Mouse (Mus musculus) c-Kit-negative CD71-positive TER-119-positive erythroid progenitor cells, embryonic 14.5 days (primary cell): ENCODE results near the gene Gm6657.

ENCODE experiments used
- DNase-seq: peaks from one replicate; pipeline ENCODE4 v3.0.0-alpha.2; 2013; ENCODE audit warnings: low read depth, low spot score

The Gm6657 gene

DNA sequence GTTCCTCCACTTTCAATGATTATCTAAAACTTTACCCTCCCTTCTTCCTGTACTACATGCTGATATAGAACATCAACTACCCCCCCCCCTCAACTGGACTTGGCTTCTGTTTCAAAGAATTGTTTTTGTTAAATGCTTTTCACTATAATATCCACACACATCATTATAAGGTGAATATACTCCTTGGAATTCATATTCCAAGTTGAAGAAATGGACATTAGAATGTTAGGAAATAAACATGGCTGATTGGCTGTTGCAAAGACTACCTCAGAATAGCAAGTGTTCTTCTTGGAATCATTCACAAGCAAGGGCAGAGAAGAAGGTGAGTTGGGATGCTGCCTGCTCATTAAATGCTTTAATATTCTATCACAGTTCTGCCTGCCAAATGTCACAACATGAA, at the start of gene Gm6657:
TSS of gene Gm6657 (plus strand) at position 301 of the 400 bp plus-strand sequence.
- no peak for DNase-seq

DNA sequence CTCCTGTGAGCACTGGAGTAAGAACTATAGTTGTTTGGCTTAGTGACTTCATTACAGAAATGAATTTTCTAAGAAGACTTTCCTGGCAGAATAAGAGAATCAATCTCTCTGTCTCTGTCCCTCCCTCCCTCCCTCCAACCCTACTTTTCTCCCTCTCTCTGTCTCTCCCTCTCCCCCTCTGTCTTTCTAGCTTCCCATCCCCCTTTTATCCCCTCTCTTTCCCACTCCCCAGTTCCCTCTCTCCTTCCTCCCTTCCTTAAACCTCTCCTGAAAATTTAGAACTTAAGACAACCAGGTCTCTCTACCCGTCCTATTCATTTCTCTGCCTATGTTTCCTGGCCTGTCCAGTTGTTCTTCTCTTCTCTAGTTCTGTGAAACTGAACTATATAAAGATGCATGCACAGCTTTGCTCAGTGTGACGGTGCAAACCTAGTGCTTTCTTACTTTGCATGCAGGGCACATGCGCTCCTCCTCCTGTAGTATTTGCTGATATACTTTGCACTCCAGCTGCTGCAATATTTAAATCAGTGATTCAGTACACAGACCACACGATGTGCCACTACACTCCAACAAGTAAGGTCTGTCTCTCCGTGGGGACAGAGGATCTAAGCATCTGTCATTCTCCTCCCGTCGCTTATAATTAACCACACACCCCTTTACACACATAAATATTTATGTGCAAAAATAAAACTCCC, 40.6 kb upstream of the Gm6657 start:
- DNase-seq: no peak

- no peak for DNase-seq
Measured at GRCm38 (mm10) chr12:78170178-78170577, 23.9 kb upstream of the Gm6657 start.

DNA sequence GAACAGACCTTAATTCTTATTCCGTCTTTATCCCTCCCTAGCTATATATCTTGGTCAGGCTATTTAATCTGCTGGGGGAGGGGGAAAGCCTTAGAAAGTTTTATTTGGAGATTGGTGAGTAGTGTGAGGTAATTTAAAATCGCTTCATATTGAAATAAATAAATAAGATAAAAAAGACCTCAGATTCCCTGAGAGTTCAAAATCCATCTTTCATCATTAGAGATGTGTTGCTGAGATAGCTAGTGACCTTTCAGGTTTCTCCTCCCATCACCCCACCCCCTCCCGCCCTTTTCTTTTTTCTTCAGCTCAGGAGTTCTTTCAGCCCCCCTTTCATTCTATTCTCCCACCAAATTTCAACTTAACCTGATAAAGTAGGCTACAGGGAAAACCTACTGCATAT, 20.1 kb upstream of the Gm6657 start:
- no peak for DNase-seq

DNA sequence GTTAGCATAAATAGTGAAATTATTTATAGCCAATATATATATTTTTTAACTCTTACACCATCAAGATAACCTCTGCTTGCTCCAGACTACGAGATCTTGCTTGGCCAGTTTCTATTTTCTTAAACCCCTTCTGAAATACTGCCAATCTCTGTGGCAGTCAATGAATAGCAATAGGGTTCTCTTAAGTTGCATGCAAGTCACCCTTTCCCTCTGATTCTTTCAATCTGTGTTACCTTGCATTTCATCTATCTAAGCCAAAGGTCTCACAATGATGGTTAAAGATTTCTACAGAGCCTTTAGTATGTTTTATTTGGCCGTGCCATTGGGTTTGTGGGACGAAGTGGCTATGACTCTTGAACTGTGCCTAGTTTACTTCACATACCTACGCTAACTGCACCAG, 19.4 kb upstream of the Gm6657 start:
- no peak for DNase-seq

- DNase-seq: no peak
Measured at GRCm38 (mm10) chr12:78181452-78181851, 12.6 kb upstream of the Gm6657 start.

- no peak for DNase-seq
Measured at GRCm38 (mm10) chr12:78195368-78195767, 1.3 kb downstream of the Gm6657 start.

- DNase-seq: no peak
Measured at GRCm38 (mm10) chr12:78203646-78204045, 9.6 kb downstream of the Gm6657 start.

DNA sequence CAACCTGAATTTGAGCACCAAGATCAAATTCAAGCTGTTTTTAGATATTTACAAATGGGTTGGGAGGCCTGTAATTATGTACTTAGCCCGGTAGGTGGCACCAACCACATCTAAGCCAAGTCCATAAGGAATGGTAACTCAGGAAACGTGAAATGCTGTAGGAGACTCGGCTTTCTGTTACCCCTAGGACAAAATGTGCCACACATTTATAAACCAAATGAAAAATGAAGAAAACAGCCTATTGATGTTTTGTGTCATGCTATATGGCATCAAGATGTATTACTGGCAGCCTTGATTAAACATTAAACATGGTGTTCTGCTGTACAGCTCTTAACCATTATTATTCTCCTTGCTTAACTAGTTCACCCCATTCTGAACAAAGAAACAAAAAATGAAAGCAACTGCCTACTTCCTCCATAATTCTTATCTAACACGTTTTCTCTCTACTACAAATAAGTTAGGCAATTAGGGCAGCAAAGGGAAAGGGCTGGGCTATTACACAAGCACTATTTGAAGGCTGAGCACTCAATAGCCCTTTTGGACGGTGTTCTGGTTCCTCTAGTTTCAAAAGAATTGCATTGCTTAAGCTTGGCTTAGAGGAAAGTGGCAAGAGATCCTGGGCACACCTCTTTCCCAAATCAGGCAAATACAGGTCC, 12.0 kb downstream of the Gm6657 start:
- DNase-seq: peak; percentile 32

- DNase-seq: no peak
Measured at GRCm38 (mm10) chr12:78206571-78206960, 12.5 kb downstream of the Gm6657 start.

DNA sequence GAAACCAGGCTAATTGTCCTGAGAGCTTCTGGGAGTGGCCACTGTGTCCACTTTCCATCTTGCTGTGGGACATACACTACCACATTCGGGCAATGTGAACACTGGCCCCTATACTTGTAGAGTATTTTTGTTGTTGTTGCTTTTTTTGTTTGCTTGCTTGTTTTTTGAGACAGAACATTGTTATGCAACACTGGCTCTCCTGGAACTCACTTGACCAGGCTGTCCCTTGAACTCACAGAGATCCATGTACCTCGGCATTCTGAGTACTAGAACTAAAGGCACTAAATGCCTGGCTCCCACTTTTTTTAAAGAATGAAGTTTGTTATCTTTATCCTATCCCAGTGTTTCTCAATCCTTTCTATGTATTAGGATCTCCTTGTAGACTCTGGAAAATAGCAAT, 15.8 kb downstream of the Gm6657 start:
- no peak for DNase-seq

- DNase-seq: no peak
Measured at GRCm38 (mm10) chr12:78215490-78215889, 21.4 kb downstream of the Gm6657 start.

- DNase-seq: no peak
Measured at GRCm38 (mm10) chr12:78219191-78219825, 25.3 kb downstream of the Gm6657 start.

GRCm38 (mm10) chr12:78225707-78226518, 31.9 kb downstream of the Gm6657 start, which contains the start of gene Gphn:
TSS of gene Gphn (plus strand) at chr12:78226379.
- peak; percentile 56 for DNase-seq

GRCm38 (mm10) chr12:78226519-78226875, 32.5 kb downstream of the Gm6657 start:
- peak; percentile 30 for DNase-seq

DNA sequence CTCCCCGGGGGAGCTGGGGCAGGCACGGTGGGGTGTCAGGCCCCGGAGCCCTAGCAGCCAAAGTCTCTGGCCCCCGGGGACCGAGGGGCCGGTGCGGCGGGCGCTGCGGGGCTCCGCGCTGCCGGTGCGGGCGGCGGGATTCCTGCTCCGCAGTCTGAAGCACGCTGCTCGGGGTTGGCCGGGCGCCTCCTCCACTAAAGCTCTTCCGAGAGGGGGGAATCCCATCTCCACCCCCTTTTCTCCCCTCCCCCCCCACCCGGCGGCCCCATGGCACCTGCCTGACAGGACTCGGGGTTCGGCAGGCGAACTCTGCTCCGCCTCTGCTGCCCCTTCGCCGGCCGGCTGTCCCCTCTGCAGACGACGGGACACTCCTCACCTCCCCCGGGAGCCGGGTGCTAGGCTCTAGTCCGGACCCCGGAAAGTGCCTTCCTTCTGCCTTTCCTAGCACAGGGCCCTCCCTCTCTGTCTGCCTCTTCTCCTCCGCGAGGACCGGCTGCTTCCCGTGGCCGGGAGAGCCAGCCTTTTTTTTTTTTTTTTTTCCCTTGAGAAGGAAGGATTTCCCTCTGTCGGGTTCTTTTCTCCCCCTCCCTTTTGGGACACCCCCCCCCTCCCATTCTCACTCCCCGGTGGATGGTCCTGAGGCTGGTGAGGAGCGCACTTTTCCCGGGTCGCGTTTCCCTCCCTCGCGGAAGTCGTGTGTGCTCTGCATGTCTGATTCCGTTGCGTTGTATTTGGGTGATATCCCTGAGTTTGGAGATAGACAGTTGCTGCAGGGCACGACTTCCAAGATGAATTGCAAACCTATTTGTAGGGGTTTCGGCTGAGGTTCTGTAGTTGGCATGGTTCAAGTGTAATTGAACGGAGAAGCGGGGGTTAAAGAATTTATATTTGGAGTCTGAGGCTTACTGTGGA, 33.2 kb downstream of the Gm6657 start:
- DNase-seq: no peak

- no peak for DNase-seq
Measured at GRCm38 (mm10) chr12:78228139-78228538, 34.1 kb downstream of the Gm6657 start.

- no peak for DNase-seq
Measured at GRCm38 (mm10) chr12:78232560-78232959, 38.5 kb downstream of the Gm6657 start.

GRCm38 (mm10) chr12:78248366-78248765, 54.3 kb downstream of the Gm6657 start:
- DNase-seq: no peak

GRCm38 (mm10) chr12:78249151-78249550, 55.1 kb downstream of the Gm6657 start:
- no peak for DNase-seq
